Mouse (Mus musculus): ENCODE results near the gene Ak5. TPM values are rescaled to one million over a fixed set of nuclear protein-coding genes. Genes with fewer than 3 reads are reported as not detected.

Ak5 gene
- polyA plus RNA-seq, 1 experiment from 2014 or later: 24.4 TPM

DNA sequence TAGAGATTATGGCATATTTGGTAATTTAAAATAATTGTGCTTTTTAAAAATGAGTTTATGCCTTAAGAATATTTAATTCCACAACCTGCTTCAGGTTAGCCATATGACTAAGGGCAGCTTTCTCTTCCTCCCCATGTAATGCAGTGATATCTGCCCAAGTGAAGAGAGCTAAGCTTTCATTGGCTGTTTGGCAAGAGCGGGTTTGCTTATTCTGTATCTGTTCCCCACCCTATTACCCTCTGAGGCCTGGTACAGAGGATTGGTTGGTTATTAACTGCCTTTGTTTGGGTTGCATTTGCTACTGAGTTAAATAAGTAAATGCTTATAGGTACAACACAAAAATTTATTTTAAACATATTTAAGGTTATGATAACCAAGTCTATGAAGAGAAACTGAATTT is 221.2 kb downstream of the Ak5 start:
- Histone ChIP-seq H3K27ac (replicated peaks) (no peak overlapping the region), H3K27me3 (replicated peaks) (no peaks in the 10 kb centered on the region), H3K9me3 (replicated peaks) (no peaks in the 10 kb centered on the region), H3K4me1 (no peaks in the 10 kb centered on the region), H3K9ac (replicated peaks) (no peak overlapping the region), H3K36me3 (peaks cover 17% of the 10 kb centered on the region), H3K4me3 (replicated peaks) (no peak overlapping the region), H3K4me2 (no peak overlapping the region)
- WGBS: 92% methylated on average over 1 of the region's 1 CpGs
- no peak for ATAC-seq (ENCODE audit: low FRiP score)

DNA sequence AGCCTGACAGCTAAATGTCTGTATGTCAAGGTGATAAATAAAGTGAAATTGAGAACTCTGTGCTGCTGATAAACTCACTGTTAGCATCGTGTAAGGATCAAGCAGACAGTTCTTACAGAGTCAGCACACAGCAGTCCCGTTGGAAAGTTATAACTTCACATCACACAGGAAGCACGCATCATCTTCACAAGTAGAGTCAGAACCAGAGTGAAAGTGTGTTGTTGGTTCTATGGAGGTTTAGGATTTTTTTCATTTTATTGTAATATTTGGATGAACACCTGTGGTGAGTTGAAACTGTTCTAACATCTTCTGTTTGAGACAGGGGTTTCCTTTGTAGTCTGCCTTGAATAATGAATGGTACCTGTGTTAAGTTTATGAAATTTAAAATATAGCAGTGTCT is 224.0 kb downstream of the Ak5 start:
- Histone ChIP-seq H3K27me3 (replicated peaks) (no peaks in the 10 kb centered on the region), H3K4me3 (replicated peaks) (no peak overlapping the region), H3K36me3 (peaks cover 2% of the 10 kb centered on the region; the same call in 1 of the 2 replicates), H3K4me2 (no peak overlapping the region), H3K9ac (replicated peaks) (no peak overlapping the region), H3K9me3 (replicated peaks) (no peaks in the 10 kb centered on the region), H3K4me1 (no peaks in the 10 kb centered on the region), H3K27ac (replicated peaks) (no peak overlapping the region)
- WGBS: 89% methylated on average over 3 of the region's 3 CpGs
- ATAC-seq (ENCODE audit: low FRiP score): no peak

DNA sequence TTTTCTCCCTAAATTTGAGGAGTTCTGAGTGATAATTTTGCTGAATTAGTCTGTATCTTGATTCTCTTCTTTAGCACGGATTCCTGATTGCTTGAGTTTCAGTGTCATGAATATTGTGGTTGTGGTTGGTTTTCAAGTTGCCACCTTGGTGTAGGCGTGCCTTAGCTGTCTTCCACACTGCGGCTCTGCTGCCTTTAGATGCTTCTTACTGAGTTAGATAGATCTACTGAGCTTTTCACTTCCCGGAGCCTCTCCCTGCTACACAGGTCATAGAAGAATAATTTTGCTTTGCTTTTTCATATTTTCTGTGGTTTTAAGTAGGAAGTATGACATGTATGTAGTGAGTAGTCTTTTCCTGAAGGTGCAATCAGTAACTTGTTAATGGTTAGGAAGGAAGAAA is 225.4 kb downstream of the Ak5 start:
- H3K36me3 ChIP-seq: peaks cover 3% of the 10 kb centered on the region; the same call in 1 of the 2 replicates
- 93% methylated on average over 4 of the region's 4 CpGs for WGBS
- no peak for ATAC-seq (ENCODE audit: low FRiP score)
- H3K4me3 ChIP-seq (replicated peaks): no peak overlapping the region
- no peaks in the 10 kb centered on the region for H3K4me1 ChIP-seq
- no peak overlapping the region for H3K9ac ChIP-seq (replicated peaks)
- no peaks in the 10 kb centered on the region for H3K27me3 ChIP-seq (replicated peaks)
- H3K4me2 ChIP-seq: no peak overlapping the region
- no peak overlapping the region for H3K27ac ChIP-seq (replicated peaks)
- H3K9me3 ChIP-seq (replicated peaks): no peaks in the 10 kb centered on the region

DNA sequence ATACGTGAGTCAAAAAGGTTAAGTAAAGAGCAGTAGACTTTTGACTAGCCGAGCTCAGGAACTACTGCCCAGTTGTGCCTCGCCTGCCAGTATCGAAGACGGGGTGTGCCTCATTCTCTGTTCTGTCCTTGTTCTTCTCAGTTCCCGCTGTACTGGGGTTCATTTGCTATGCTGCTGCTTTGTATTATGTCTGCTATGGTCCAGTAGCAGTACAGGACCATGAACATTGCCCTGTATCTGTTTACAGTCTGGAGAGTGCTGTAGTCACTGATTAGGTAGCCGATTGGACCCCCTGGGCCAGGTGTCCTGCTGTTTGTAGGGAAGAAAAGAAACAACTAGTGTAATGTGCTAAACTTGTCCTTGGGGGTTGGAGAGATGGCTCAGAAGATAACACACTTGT is 230.1 kb downstream of the Ak5 start:
- Histone ChIP-seq H3K27ac (replicated peaks) (no peak overlapping the region), H3K4me1 (no peaks in the 10 kb centered on the region)
- WGBS: 97% methylated on average over 7 of the region's 7 CpGs

GRCm38 (mm10) chr3:152435590-152435989 is 232.6 kb downstream of the Ak5 start:
- Histone ChIP-seq H3K4me1 (no peaks in the 10 kb centered on the region), H3K27me3 (replicated peaks) (no peaks in the 10 kb centered on the region), H3K36me3 (peaks cover 3% of the 10 kb centered on the region; the same call in 1 of the 2 replicates), H3K4me2 (no peak overlapping the region), H3K9ac (replicated peaks) (no peak overlapping the region), H3K9me3 (replicated peaks) (no peaks in the 10 kb centered on the region), H3K27ac (replicated peaks) (no peak overlapping the region), H3K4me3 (replicated peaks) (no peak overlapping the region)
- ATAC-seq (ENCODE audit: low FRiP score): no peak

More for the DNA sequence above, 230.1 kb downstream of the Ak5 start:
- ATAC-seq (ENCODE audit: low FRiP score): no peak
- H3K9ac ChIP-seq (replicated peaks): no peak overlapping the region
- no peak overlapping the region for H3K4me3 ChIP-seq (replicated peaks)
- peaks cover 3% of the 10 kb centered on the region; the same call in 1 of the 2 replicates for H3K36me3 ChIP-seq
- H3K4me2 ChIP-seq: no peak overlapping the region
- no peaks in the 10 kb centered on the region for H3K9me3 ChIP-seq (replicated peaks)
- no peaks in the 10 kb centered on the region for H3K27me3 ChIP-seq (replicated peaks)

GRCm38 (mm10) chr3:152432677-152433076 is 235.5 kb downstream of the Ak5 start:
- Histone ChIP-seq H3K4me3 (replicated peaks) (no peak overlapping the region), H3K9ac (replicated peaks) (no peak overlapping the region), H3K4me1 (no peaks in the 10 kb centered on the region), H3K9me3 (replicated peaks) (no peaks in the 10 kb centered on the region), H3K27me3 (replicated peaks) (no peaks in the 10 kb centered on the region), H3K27ac (replicated peaks) (no peak overlapping the region), H3K36me3 (peaks cover 3% of the 10 kb centered on the region), H3K4me2 (no peak overlapping the region)
- no peak for ATAC-seq (ENCODE audit: low FRiP score)
- 93% methylated on average over 7 of the region's 7 CpGs for WGBS

- Histone ChIP-seq H3K9me3 (replicated peaks) (no peaks in the 10 kb centered on the region), H3K4me1 (no peaks in the 10 kb centered on the region), H3K4me3 (replicated peaks) (no peak overlapping the region), H3K27me3 (replicated peaks) (no peaks in the 10 kb centered on the region), H3K36me3 (peaks cover 7% of the 10 kb centered on the region), H3K4me2 (no peak overlapping the region), H3K9ac (replicated peaks) (no peak overlapping the region), H3K27ac (replicated peaks) (no peak overlapping the region)
- WGBS: 87% methylated on average over 8 of the region's 8 CpGs
- no peak for ATAC-seq (ENCODE audit: low FRiP score)
These were observed 239.2 kb downstream of the Ak5 start for GRCm38 (mm10) chr3:152428925-152429324.

Other genes starting within 250 kb of the Ak5 start
- 47.2 and 56.7 TPM in 2 replicates for gene Pigk, start 45.7 kb upstream of the Ak5 start, polyA plus RNA-seq (2015; fragmentation: Nextera tagmentation; extraction: Ambion mirVana)

Measured in neural tube, embryonic 15.5 days (tissue).